Mouse (Mus musculus): ENCODE results near the gene Fbxw11. TPM values are rescaled to one million over a fixed set of nuclear protein-coding genes. Genes with fewer than 3 reads are reported as not detected.
"Not testable (repeated sequence)": the region's sequence is repeated elsewhere in the genome, so short reads cannot be mapped to it uniquely, and the experiment has no call there.

Gene Fbxw11
- polyA plus RNA-seq, 1 experiment = 44.5 TPM

- H3ac ChIP-seq (ENCODE audit: control insufficient read depth, insufficient read length) = no peak overlapping the region
- no peaks in the 10 kb centered on the region for H3K36me3 ChIP-seq (ENCODE audit: control insufficient read depth, insufficient read depth)
- TF ChIP-seq POLR2A (IDR thresholded peaks at IDR 0.05; ENCODE audit: insufficient read length, low read depth) (no peak), TCF3 (IDR thresholded peaks at IDR 0.05; ENCODE audit: insufficient read length, low read depth) (no peak), MYOG (IDR thresholded peaks at IDR 0.05; ENCODE audit: control insufficient read depth in 1 of 3, insufficient read depth in 1 of 3, insufficient read length in 2 of 3, low read depth in 2 of 3) (no peak), CEBPB (IDR thresholded peaks at IDR 0.05; ENCODE audit: insufficient read depth, poor library complexity, severe bottlenecking) (no peak), REST (IDR thresholded peaks at IDR 0.05; ENCODE audit: insufficient read depth, insufficient read length) (no peak), SRF (IDR thresholded peaks at IDR 0.05; ENCODE audit: control insufficient read depth, insufficient read length, low read depth) (no peak), TCF12 (IDR thresholded peaks at IDR 0.05; ENCODE audit: insufficient read depth, poor library complexity, severe bottlenecking) (no peak), E2F4 (IDR thresholded peaks at IDR 0.05; ENCODE audit: insufficient read depth) (no peak), MAX (IDR thresholded peaks at IDR 0.05; ENCODE audit: low read depth) (no peak), POLR2AphosphoS2 (IDR thresholded peaks at IDR 0.05; ENCODE audit: insufficient read length, low read depth) (no peak), MYOD1 (IDR thresholded peaks at IDR 0.05; ENCODE audit: control insufficient read depth in 1 of 3, insufficient read length in 2 of 3, low read depth in 2 of 3) (no peak)
- H3K4me3 ChIP-seq = no peak overlapping the region
- H3K79me2 ChIP-seq (ENCODE audit: control insufficient read depth, insufficient read depth) = peaks cover 98% of the 10 kb centered on the region
- no peak overlapping the region for H3K4me2 ChIP-seq (ENCODE audit: low read depth)
- H3K27me3 ChIP-seq (ENCODE audit: control insufficient read depth, insufficient read depth, insufficient read length) = no peaks in the 10 kb centered on the region
Measured at GRCm38 (mm10) chr11:32677811-32678210, 35.3 kb downstream of the Fbxw11 start.

- H3K27me3 ChIP-seq (ENCODE audit: control insufficient read depth, insufficient read depth, insufficient read length); H3K36me3 ChIP-seq (ENCODE audit: control insufficient read depth, insufficient read depth); H3K4me2 ChIP-seq (ENCODE audit: low read depth); H3ac ChIP-seq (ENCODE audit: control insufficient read depth, insufficient read length); H3K4me3 ChIP-seq: not testable (repeated sequence)
- peaks cover 98% of the 10 kb centered on the region for H3K79me2 ChIP-seq (ENCODE audit: control insufficient read depth, insufficient read depth)
Measured at GRCm38 (mm10) chr11:32679091-32679490, 36.6 kb downstream of the Fbxw11 start.

GRCm38 (mm10) chr11:32680014-32680413 lies 37.5 kb downstream of the Fbxw11 start:
- no peak overlapping the region for H3K4me2 ChIP-seq (ENCODE audit: low read depth)
- TF ChIP-seq MYOG (IDR thresholded peaks at IDR 0.05; ENCODE audit: control insufficient read depth in 1 of 3, insufficient read depth in 1 of 3, insufficient read length in 2 of 3, low read depth in 2 of 3) (no peak), MYOD1 (IDR thresholded peaks at IDR 0.05; ENCODE audit: control insufficient read depth in 1 of 3, insufficient read length in 2 of 3, low read depth in 2 of 3) (no peak), REST (IDR thresholded peaks at IDR 0.05; ENCODE audit: insufficient read depth, insufficient read length) (no peak), TCF12 (IDR thresholded peaks at IDR 0.05; ENCODE audit: insufficient read depth, poor library complexity, severe bottlenecking) (no peak), POLR2AphosphoS2 (IDR thresholded peaks at IDR 0.05; ENCODE audit: insufficient read length, low read depth) (no peak), POLR2A (IDR thresholded peaks at IDR 0.05; ENCODE audit: insufficient read length, low read depth) (no peak)
- no peaks in the 10 kb centered on the region for H3K27me3 ChIP-seq (ENCODE audit: control insufficient read depth, insufficient read depth, insufficient read length)

GRCm38 (mm10) chr11:32681192-32681795 lies 38.8 kb downstream of the Fbxw11 start:
- H3K79me2 ChIP-seq (ENCODE audit: control insufficient read depth, insufficient read depth) = peaks cover 98% of the 10 kb centered on the region
- TF ChIP-seq REST (IDR thresholded peaks at IDR 0.05; ENCODE audit: insufficient read depth, insufficient read length) (no peak), MYOG (IDR thresholded peaks at IDR 0.05; ENCODE audit: control insufficient read depth in 1 of 3, insufficient read depth in 1 of 3, insufficient read length in 2 of 3, low read depth in 2 of 3) (no peak), USF1 (IDR thresholded peaks at IDR 0.05; ENCODE audit: low read depth) (no peak)
- no peak overlapping the region for H3K4me3 ChIP-seq
- no peak overlapping the region for H3K4me2 ChIP-seq (ENCODE audit: low read depth)
- H3K36me3 ChIP-seq (ENCODE audit: control insufficient read depth, insufficient read depth) = no peaks in the 10 kb centered on the region
- no peaks in the 10 kb centered on the region for H3K27me3 ChIP-seq (ENCODE audit: control insufficient read depth, insufficient read depth, insufficient read length)
- H3ac ChIP-seq (ENCODE audit: control insufficient read depth, insufficient read length) = no peak overlapping the region

More at GRCm38 (mm10) chr11:32680014-32680413, 37.5 kb downstream of the Fbxw11 start:
- Histone ChIP-seq H3K36me3 (ENCODE audit: control insufficient read depth, insufficient read depth) (no peaks in the 10 kb centered on the region), H3ac (ENCODE audit: control insufficient read depth, insufficient read length) (no peak overlapping the region), H3K4me3 (no peak overlapping the region), H3K79me2 (ENCODE audit: control insufficient read depth, insufficient read depth) (peaks cover 98% of the 10 kb centered on the region)

- H3K4me2 ChIP-seq (ENCODE audit: low read depth) = no peak overlapping the region
- no peaks in the 10 kb centered on the region for H3K27me3 ChIP-seq (ENCODE audit: control insufficient read depth, insufficient read depth, insufficient read length)
- H3K4me3 ChIP-seq = no peak overlapping the region
- peaks cover 95% of the 10 kb centered on the region for H3K79me2 ChIP-seq (ENCODE audit: control insufficient read depth, insufficient read depth)
- no peaks in the 10 kb centered on the region for H3K36me3 ChIP-seq (ENCODE audit: control insufficient read depth, insufficient read depth)
- no peak for TF ChIP-seq REST (IDR thresholded peaks at IDR 0.05; ENCODE audit: insufficient read depth, insufficient read length)
- no peak for TF ChIP-seq SRF (IDR thresholded peaks at IDR 0.05; ENCODE audit: control insufficient read depth, insufficient read length, low read depth)
- TF ChIP-seq TCF3 (IDR thresholded peaks at IDR 0.05; ENCODE audit: insufficient read length, low read depth) = no peak
- no peak for TF ChIP-seq E2F4 (IDR thresholded peaks at IDR 0.05; ENCODE audit: insufficient read depth)
- no peak for TF ChIP-seq CEBPB (IDR thresholded peaks at IDR 0.05; ENCODE audit: insufficient read depth, poor library complexity, severe bottlenecking)
- TF ChIP-seq MYOD1 (IDR thresholded peaks at IDR 0.05; ENCODE audit: control insufficient read depth in 1 of 3, insufficient read length in 2 of 3, low read depth in 2 of 3) = no peak
- TF ChIP-seq USF1 (IDR thresholded peaks at IDR 0.05; ENCODE audit: low read depth) = no peak
- TF ChIP-seq POLR2AphosphoS2 (IDR thresholded peaks at IDR 0.05; ENCODE audit: insufficient read length, low read depth) = no peak
- TF ChIP-seq TCF12 (IDR thresholded peaks at IDR 0.05; ENCODE audit: insufficient read depth, poor library complexity, severe bottlenecking) = no peak
- no peak for TF ChIP-seq MYOG (IDR thresholded peaks at IDR 0.05; ENCODE audit: control insufficient read depth in 1 of 3, insufficient read depth in 1 of 3, insufficient read length in 2 of 3, low read depth in 2 of 3)
- TF ChIP-seq MAX (IDR thresholded peaks at IDR 0.05; ENCODE audit: low read depth) = no peak
- no peak for TF ChIP-seq POLR2A (IDR thresholded peaks at IDR 0.05; ENCODE audit: insufficient read length, low read depth)
- no peak overlapping the region for H3ac ChIP-seq (ENCODE audit: control insufficient read depth, insufficient read length)
Measured at GRCm38 (mm10) chr11:32682335-32683102, 40.0 kb downstream of the Fbxw11 start.
